Mouse (Mus musculus): Measurements from ENCODE around the gene Fhit.

Gene Fhit

GRCm38 (mm10) chr14:10366808-10367207 is 795.0 kb downstream of the Fhit start:
- DNase-seq (ENCODE audit: low spot score in 2 of 2): no peak

GRCm38 (mm10) chr14:10364281-10364680 is 797.6 kb downstream of the Fhit start:
- no peak for DNase-seq (ENCODE audit: low spot score in 2 of 2)

DNA sequence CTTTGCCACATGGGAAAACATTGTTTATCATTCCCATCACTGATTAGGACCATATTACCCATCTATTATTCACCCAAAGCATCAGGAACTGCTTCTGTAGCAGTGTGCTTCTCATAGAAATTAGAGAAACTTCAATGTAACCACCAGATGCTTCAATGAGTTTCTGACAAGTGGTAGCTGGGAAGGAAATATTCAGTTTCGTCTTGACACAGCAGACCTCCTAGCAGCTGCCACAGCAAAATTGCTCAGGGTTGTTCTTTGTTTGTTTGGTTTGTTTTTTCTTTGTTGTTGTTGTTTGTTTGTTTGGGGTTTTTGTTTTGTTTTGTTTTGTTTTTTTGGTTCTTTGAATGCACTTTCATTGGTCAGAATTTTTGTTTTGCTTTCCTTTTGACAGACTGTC is 798.5 kb downstream of the Fhit start:
- DNase-seq (ENCODE audit: low spot score in 2 of 2): no peak

DNA sequence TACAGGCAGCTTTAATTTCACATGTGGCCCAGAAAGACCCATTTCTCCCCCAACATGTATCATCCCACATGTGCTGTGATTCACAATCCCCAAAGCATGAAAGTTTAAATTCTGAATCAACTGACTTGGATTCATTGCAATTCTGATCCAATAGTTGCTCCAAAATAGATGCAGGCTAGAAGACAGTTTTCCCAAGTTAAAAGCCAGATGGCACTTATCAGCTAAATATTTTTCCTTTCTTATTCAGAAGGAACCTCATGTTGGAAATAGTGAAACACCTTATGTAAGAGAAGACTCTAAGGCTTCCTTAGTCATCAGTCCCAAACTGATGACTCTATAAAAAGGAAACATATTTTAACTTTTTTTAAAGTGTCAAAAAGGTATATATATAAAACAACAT is 815.9 kb downstream of the Fhit start:
- no peak for DNase-seq (ENCODE audit: low spot score in 2 of 2)

DNA sequence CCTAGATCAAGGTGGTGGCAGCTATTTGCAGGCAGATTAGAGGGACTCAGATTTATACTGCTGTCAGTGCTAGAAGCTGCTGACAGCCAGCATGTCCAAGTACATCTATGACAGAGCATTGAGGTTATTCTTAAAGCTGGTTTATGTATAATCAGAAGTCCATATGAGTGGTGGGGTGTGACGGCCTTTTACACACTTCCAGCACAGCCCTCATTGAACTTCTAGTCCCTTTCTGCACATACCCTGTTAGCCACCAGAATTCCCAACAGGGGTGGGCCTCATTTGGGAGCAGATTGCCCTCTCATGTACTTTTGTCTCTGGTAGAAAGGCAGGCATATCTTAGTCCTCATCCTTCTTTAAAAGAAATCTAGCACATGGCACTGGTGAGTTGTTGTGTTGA is 817.8 kb downstream of the Fhit start:
- no peak for DNase-seq (ENCODE audit: low spot score in 2 of 2)

- DNase-seq (ENCODE audit: low spot score in 2 of 2): no peak
Measured at GRCm38 (mm10) chr14:10316764-10317163, 845.1 kb downstream of the Fhit start.

DNA sequence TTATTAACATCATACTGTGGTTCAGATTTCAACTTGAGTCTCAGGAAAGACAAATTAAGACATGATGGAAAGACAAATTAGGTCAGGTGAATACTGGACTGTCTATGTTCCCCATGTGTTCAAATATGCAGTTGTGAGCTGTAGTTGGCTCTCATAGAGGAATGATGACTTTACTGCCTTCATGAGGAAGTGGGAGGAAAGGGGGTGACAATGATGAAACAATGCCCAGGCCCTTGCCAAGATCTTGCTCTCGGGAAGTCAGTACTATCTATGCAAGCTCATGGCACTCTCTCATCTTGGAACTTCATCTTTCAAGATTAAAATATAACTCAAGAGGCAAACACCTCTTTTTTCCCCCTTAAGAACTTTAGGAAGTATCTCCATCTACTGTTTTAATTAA is 849.6 kb downstream of the Fhit start:
- no peak for DNase-seq (ENCODE audit: low spot score in 2 of 2)

DNA sequence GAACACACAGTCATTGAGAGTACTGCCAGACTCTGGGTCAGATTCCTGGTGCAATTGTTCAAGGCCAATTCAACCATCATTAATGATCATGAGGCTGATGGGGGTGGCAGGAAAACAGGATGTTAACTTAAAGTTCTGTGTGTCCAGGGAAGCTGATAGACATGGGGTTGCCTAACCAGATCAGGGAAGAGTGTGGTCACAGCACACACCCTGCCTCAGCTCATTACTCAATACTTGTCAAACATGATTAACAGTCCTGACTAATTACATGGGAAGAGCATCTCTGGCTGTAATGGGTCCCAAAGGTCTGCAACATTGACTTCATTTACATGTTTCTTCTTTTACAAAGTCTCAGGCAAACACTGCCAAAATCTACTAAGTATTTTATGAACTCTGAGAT is 856.5 kb downstream of the Fhit start:
- DNase-seq (ENCODE audit: low spot score in 2 of 2): no peak

DNA sequence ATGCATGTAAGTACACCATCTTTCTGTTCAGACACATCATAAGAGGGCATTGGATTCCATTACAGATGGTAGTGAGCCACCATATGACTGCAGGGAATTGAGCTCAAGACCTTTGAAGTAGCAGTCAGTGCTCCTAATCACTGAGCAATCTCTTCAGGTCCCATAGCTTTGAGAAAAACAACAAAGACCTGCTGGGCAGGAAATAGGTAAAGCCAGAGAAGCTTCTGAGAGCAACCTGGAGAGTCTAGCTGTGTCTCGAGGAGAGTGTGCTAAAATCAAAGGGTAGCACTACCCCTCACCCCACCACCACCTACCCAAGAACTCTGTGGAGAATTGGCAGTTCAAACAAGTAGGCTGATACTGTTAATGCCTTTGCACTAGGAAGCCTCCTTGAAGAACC is 860.3 kb downstream of the Fhit start:
- DNase-seq (ENCODE audit: low spot score in 2 of 2): no peak

DNA sequence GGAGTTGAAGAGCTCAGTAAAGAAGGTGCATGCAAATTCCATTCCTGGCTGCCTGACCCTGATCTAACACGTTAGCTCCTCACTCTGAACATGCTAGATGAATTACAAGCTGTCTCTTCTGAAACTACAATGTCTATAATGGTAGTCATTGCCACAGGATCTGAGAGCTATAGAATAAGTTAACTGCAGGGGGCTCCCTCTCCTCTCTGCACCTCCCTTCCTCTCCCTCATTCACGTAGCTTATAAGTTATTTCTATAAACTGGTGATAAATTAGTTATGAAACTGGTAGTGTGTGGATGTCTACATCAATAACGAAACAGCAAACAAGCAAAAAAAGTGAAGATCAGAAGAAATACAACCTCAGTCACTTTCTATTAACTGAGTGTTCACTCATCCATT is 860.9 kb downstream of the Fhit start:
- no peak for DNase-seq (ENCODE audit: low spot score in 2 of 2)

DNA sequence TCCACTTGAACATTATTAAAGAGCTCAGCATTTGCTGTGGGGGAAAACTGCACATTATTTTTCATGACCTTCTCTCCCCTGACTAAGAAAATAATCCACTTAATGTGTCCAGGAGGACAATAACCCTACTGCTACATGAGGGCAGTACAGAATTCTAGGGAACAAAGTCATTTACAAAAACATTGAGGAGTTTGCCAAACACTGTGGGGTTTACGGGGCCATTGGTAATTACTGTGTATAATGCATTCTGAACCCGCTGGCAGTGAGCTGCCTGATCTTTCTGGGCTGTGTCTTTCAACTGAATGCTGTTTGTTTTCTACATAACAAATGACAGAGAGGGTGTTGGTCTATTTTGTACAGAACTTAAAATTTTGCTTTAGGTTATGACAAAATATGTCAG is 862.8 kb downstream of the Fhit start:
- no peak for DNase-seq (ENCODE audit: low spot score in 2 of 2)

- no peak for DNase-seq (ENCODE audit: low spot score in 2 of 2)
Measured at GRCm38 (mm10) chr14:10289043-10289442, 872.8 kb downstream of the Fhit start.

GRCm38 (mm10) chr14:10286027-10286426 is 875.8 kb downstream of the Fhit start:
- no peak for DNase-seq (ENCODE audit: low spot score in 2 of 2)

- DNase-seq (ENCODE audit: low spot score in 2 of 2): no peak
Measured at GRCm38 (mm10) chr14:10228708-10229107, 933.1 kb downstream of the Fhit start.

GRCm38 (mm10) chr14:10221847-10222246 is 940.0 kb downstream of the Fhit start:
- DNase-seq (ENCODE audit: low spot score in 2 of 2): peak; percentile 7 to 9

DNA sequence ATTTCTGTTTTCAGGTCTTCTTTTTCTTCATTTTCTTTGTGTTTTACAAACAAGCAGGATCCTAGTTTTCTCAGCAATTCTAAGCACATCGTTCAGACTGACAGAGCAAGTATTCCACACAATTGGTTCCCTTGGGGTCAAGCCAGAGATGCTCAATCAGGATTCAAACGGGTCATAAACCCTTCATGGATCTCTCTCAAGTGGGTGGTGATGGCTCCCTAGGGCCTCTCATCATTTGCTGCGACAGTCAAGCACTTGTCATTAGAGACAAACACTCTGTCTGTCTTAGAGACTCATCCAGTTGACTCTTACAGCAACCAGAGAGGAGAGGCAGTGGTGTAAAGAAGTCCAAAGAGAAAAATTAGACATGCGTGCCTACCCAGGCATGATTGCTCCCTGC is 948.6 kb downstream of the Fhit start:
- DNase-seq (ENCODE audit: low spot score in 2 of 2): no peak

GRCm38 (mm10) chr14:10211184-10211583 is 950.7 kb downstream of the Fhit start:
- no peak for DNase-seq (ENCODE audit: low spot score in 2 of 2)

GRCm38 (mm10) chr14:10209007-10209406 is 952.8 kb downstream of the Fhit start:
- no peak for DNase-seq (ENCODE audit: low spot score in 2 of 2)

DNA sequence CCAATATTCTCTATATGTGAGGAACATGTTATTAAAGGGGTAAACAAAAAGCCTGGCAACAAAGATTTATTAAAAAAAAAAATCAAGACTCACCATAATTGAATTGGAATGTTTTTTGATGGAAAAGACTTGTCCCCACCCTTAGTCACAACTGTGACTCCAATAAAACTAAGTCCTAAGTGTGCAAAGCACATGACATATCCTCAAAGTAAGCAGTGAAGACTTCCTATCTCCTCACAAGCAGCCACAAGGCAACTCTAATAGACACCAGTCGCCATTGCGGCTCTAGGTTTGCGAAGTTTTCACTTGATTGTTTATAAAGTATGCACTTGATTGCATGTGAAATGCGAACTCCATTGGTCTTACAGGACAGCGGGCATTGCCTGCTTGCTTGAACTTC is 956.1 kb downstream of the Fhit start:
- no peak for DNase-seq (ENCODE audit: low spot score in 2 of 2)

- DNase-seq (ENCODE audit: low spot score in 2 of 2): no peak
Measured at GRCm38 (mm10) chr14:10205290-10205689, 956.5 kb downstream of the Fhit start.

- no peak for DNase-seq (ENCODE audit: low spot score in 2 of 2)
Measured at GRCm38 (mm10) chr14:10194130-10194529, 967.7 kb downstream of the Fhit start.

GRCm38 (mm10) chr14:10171761-10172160 is 990.1 kb downstream of the Fhit start:
- no peak for DNase-seq (ENCODE audit: low spot score in 2 of 2)

DNA sequence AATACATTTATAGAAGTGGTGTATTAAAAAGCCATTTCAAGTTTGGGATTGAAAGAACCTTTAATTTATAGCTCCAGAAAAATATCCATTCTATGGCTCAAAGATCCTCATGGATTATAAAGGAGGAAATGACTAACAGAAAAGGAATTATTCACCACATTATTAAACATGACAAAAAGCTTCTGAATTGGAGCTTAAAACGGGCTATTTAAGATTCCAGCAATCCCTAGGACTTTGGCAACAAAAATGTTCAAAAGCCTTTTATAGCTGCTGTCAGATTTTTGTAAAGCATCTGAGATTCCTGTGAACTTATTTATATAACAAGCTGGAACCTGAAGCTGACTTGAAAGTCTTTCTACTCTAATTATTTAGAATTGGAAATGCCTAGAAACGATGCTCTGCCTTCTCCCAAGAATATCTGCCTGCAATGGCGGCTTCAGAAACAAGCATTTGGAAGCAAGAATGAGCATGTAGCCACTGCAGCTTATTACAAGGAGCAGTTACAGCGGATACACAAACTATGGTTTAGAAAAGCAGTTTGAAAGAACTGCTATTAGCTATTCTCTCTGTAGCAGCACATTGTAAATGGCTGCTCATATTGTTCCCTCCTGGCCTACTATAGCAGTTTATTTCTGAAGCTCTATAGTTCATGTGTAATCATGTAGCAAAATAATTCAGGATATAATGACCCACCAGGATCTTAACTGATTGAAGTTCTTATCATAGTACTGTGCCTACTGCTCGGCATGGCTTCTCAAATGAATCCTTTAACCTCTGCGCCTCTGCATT is 995.0 kb downstream of the Fhit start:
- DNase-seq (ENCODE audit: low spot score in 2 of 2): peak in 1 of 2 experiments; percentile 6

DNA sequence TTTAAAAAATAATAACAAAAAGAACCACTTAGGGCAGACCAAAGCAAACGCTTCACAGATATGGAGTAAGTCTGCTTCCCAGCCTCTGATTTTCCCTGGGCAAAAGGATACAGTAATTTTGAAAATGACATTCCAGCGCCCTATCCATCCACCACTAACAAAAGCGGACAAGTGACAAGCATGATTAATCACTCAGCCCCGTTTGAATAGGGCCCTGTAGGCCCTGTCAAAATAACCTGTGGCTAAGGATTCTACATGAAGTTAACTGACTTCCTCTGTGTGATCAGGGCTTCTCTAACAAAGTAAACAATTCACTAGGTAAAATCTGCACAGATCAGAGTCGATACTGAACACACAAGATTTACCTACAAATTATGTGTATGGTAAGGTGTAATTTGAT is 1012.0 kb downstream of the Fhit start:
- DNase-seq (ENCODE audit: low spot score in 2 of 2): no peak

All from frontal cortex, postnatal 14 days (tissue).